Mouse (Mus musculus) cerebral cortex, adult 2 months (tissue): Measurements from ENCODE around the gene 0610010K14Rik.

Source experiments
- WGBS: fragments of 180-500 bp; shearing (Covaris S2); methylation state at CpG from one replicate; pipeline ENCODE4 v1.1.7; 2018; 5-methylcytosine and 5-hydroxymethylcytosine counted together

0610010K14Rik gene

GRCm38 (mm10) chr11:70216103-70216502, 21.6 kb downstream of the 0610010K14Rik start:
- WGBS = 68% methylated on average over 3 of the region's 3 CpGs

- 36% methylated on average over 22 of the region's 22 CpGs for WGBS
Measured at GRCm38 (mm10) chr11:70215301-70215700, 22.4 kb downstream of the 0610010K14Rik start.

DNA sequence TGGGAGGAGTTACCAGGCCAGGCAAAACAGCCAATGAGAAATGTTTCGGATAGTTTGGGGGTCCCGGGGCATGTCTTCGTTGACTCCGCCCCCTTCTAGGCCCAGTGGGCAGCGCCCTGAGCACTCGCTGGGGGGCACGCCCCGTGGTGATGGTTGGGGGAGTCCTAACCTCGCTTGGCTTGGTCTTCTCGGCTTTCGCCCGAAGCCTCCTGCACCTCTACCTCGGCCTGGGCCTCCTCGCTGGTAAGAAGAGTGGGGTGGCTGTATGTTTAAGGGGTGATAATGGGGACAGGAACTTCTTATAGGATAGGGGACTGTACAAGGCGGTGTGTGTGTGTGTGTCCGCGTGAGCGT, 22.9 kb downstream of the 0610010K14Rik start:
- WGBS = 28% methylated on average over 18 of the region's 18 CpGs

DNA sequence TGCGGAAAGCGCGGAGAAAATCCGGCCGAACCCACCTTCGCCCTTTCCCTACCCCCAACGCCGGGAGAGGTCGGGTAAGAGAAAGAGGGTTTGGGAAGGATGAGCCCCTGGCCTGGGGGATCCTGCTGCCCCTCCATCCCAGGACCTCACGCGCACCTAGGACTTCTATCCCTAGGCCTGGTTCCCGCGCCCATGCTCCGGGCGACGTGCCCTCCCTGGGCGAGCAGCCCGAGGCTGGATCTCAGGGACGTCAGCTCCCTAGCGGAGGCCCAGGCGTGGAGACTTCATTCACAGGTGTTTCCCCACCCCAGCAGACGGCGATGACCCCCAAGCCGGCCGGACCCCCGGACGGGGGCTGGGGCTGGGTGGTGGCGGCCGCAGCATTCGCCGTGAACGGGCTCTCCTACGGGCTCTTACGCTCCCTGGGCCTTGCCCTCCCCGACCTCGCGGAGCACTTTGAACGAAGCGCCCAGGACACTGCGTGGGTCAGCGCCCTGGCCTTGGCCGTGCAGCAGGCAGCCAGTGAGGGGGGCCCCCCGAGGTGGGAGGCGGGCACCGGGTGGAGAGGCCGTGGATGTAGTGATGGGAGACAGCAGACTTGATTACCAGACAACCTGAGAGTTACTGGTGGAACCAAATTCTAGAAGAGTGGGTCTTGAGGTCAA, 23.4 kb downstream of the 0610010K14Rik start:
- WGBS = 1% methylated on average over 46 of the region's 46 CpGs

GRCm38 (mm10) chr11:70213736-70214135, 24.0 kb downstream of the 0610010K14Rik start:
- WGBS = 4% methylated on average over 26 of the region's 26 CpGs

DNA sequence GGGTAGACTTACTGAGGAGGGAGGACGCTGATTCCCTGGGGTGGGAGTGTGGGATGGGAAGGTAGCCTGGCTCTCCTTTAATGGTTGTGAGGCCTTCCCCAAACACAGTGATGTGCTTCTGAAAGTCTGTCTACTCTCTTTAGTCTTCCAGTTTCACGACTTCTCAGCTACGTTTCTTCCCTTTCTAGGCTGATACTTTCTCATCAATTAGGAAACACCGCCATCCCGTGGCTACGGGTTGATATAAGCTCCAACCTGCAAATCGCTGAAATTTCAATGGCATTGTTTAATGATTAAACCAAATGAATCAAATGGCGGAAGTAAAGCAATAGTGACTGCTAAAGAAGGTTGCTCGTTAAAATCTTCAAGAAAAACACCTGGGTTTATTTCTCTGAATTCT, 24.8 kb downstream of the 0610010K14Rik start:
- WGBS = 5% methylated on average over 9 of the region's 9 CpGs

DNA sequence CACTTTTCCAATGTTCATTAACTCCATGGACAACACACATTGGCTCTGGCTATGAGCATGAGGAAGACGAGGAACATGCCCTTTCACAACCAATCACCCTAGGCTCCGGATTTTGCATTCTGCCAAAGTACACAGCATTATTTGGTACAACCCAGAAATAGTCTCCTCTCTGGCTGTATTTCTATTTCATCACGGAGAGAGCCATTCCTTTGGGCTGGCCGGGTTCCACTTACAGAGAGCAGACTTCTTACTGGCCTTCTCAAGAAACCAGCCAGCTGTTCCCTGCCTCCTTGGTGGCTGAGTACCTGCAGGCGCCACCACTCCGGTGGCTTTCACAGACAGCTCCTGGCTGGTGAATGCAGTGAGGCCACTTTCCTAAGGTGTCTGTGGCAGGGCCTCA, 25.3 kb downstream of the 0610010K14Rik start, which contains the start of gene Slc16a11:
Slc16a11 (plus strand) TSS at position 330 of the 400 bp plus-strand sequence.
- 51% methylated on average over 6 of the region's 6 CpGs for WGBS

DNA sequence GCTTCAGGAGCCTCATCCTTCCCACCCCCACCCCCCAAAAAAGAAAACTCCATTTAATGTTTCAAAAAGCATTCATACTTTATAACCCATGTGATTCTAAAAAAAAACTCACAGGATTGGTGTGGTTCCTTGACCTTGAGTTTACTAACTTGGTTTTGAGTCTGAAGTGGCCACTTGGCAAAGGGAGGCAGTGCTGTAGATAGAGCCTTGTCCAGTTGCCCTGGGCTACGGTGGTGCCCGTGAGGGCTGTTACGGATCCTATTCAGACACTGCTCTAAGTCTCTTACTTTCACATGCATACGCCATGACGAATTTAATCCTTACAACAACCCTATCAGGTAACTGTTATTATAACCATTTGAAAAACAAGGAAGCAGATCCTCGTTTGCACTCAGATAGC, 25.7 kb downstream of the 0610010K14Rik start:
- 77% methylated on average over 6 of the region's 6 CpGs for WGBS

DNA sequence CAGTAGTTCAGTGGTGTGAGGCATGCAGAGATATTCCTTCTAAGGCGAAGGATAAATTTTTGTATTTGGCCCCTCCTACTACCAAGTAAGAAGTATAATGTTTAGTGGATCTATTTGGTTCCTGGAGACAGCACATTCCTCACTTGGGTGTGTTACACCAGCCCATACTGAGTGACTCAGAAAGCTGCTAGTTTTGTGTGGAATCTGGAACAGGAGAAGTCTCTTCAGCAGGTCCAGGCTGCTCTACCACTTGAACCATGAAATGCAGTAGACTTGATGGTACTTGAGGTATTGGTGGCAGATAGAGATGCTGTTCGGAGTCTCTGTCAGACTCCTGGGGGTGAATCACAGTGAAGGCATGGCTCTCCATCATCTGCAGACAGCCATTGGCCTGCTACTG, 27.0 kb downstream of the 0610010K14Rik start:
- 93% methylated on average over 2 of the region's 2 CpGs for WGBS

DNA sequence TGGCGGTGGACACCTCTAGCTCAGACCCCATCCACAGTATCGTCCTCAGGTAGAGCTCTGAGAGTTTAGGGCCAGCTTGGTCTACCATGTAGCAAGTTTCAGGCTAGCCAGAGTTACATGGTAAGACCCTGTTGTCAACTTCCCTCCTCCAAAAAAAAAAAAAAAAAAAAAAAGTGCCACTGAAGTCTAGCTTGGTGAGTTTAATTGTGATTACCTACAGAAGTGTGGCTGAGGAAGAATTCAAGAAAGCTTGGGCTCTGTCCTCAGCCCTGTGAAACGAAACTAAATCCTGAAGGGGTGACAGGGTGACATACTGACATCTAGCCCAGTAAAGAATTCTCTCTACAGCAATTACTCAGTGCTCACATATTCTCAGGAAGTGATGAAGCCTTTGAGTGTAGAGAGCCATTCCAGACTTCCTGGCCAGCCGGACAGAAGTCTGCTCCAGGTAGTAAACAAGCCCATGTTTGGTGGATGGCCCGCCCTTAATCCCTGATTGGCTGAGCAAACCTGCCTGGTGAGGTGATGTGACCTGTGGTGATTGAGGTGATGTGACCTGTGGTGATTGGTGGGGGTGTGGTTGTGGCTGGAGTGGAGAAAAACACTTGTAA, 28.8 kb downstream of the 0610010K14Rik start:
- 86% methylated on average over 5 of the region's 5 CpGs for WGBS

GRCm38 (mm10) chr11:70207283-70207682, 30.4 kb downstream of the 0610010K14Rik start:
- WGBS = 83% methylated on average over 7 of the region's 7 CpGs

DNA sequence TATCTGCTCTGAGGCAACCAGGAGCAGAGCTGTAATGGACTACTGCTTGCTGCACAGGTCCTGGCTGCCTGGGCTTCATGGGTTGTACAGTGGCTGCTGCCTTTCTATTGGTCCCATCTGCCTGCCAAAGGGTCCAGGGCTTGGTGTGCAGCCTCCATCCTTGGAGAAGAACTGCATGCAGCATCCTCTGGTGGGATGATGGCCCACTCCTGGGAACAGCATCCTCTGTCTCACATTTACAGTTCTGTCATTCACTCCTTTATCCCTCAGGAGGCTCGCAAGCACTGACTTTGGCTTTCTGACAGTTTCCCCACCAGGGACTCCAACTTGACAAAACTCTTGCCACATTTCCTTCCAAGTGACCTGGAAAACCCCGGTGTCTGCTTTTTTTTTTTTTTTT, 30.9 kb downstream of the 0610010K14Rik start:
- 55% methylated on average over 2 of the region's 2 CpGs for WGBS

- whole genome bisulfite sequencing = 44% methylated on average over 5 of the region's 5 CpGs
Measured at GRCm38 (mm10) chr11:70201691-70202090, 36.0 kb downstream of the 0610010K14Rik start.

- 93% methylated on average over 5 of the region's 5 CpGs for WGBS
Measured at GRCm38 (mm10) chr11:70200036-70200608, 37.6 kb downstream of the 0610010K14Rik start.

- 86% methylated on average over 8 of the region's 8 CpGs for WGBS
Measured at GRCm38 (mm10) chr11:70199107-70199506, 38.6 kb downstream of the 0610010K14Rik start.

GRCm38 (mm10) chr11:70198332-70198731, 39.4 kb downstream of the 0610010K14Rik start:
- 92% methylated on average over 3 of the region's 3 CpGs for WGBS

GRCm38 (mm10) chr11:70193354-70194285, 44.1 kb downstream of the 0610010K14Rik start:
- 69% methylated on average over 11 of the region's 11 CpGs for WGBS

- WGBS = 80% methylated on average over 4 of the region's 4 CpGs
Measured at GRCm38 (mm10) chr11:70192157-70192556, 45.6 kb downstream of the 0610010K14Rik start.

DNA sequence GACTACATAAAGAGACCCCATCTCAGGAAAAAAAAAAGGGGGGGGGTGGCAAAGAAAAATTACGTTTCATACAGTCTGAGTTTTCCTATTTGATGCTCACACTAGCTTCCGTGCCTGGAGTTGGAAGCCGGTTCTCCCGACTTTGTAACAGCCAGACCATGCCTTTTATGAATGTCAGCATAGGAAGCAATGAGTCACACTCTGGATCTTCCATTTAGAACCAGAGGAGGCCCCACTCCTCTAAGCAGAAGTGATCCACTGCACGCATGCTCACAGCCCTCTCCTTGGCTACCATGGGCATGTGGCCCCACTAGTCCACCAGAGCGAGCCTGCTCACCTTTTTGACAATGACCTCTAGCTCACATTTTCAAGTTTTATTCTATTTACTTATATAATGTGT, 46.5 kb downstream of the 0610010K14Rik start:
- WGBS = 82% methylated on average over 6 of the region's 6 CpGs

DNA sequence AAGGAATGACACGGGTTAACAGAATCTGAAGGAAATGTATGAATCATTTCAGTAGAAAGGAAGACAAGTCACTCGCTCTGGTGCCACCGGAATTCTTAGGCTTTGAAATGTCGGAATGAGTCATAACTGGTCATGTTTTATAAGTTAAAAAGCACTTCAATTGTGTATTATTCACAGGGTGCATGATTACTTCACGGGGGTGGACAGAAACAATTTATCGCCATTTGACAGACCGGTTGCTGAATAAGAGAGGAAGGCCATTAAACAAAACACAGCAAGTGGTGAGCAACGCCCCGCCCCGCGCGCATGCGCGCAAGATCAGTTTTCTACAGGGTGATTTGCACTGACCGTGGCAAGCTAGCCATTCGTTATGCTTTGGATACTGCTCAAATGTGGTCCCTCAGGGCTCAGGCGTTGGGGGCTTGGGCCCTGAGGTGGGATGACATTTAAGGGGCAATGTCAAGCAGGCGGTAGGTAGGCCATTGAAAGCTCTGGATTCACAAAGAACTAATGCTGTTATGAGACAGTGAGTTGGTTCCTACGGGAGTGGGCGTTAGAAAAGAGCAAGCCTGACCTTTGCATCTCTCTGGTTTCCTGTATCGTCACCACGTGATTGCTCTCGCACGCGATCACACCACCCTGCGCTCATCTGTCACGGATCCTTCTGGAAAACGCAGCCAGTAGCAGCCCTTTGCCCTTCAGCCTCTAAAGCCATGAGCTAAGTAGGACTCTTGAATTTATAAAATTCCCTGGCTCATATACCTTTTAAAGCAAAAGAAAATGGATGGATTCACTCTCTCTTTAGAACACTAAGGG, 48.2 kb downstream of the 0610010K14Rik start:
- 88% methylated on average over 28 of the region's 28 CpGs for WGBS
